Mouse (Mus musculus) megakaryocyte, embryonic 14.5 days (primary cell): ENCODE data around the gene Mrvi1.

Experiments
- FLI1 ChIP-seq: IDR thresholded peaks from 2 replicates; pipeline ENCODE4 v1.6.1; 2012; ENCODE audit warnings: low read length, inconsistent platforms, mixed read lengths
- GATA1 ChIP-seq: IDR thresholded peaks from 3 replicates; pipeline ENCODE4 v1.6.1; 2012; ENCODE audit warnings: mixed read lengths, low read length, inconsistent platforms, borderline replicate concordance

- no peak for TF ChIP-seq GATA1
- TF ChIP-seq FLI1, result no peak
These were observed 1.2 kb downstream of the Mrvi1 start for GRCm38 (mm10) chr7:110981036-110981435.
